Mouse (Mus musculus): Measurements from ENCODE around the gene Spg7. TPM values are rescaled to one million over a fixed set of nuclear protein-coding genes. Genes with fewer than 3 reads are reported as not detected.
A peak's percentile ranks its signal among the peaks of the same experiment; 100 is the strongest.
"Not testable (repeated sequence)": the region's sequence is repeated elsewhere in the genome, so short reads cannot be mapped to it uniquely, and the experiment has no call there.

The Spg7 gene
- polyA plus RNA-seq (2012; rRNA removed): 113 and 128 TPM in 2 replicates

GRCm38 (mm10) chr8:123062721-123063120 lies at the start of gene Spg7:
Gene Spg7, plus strand, starts transcription at chr8:123062942.
- DNase-seq (ENCODE audit: low read depth): no peak

GRCm38 (mm10) chr8:123014429-123014828 lies 48.3 kb upstream of the Spg7 start:
- DNase-seq (ENCODE audit: low read depth): no peak

GRCm38 (mm10) chr8:123015074-123015473 lies 47.7 kb upstream of the Spg7 start:
- no peak for DNase-seq (ENCODE audit: low read depth)

DNA sequence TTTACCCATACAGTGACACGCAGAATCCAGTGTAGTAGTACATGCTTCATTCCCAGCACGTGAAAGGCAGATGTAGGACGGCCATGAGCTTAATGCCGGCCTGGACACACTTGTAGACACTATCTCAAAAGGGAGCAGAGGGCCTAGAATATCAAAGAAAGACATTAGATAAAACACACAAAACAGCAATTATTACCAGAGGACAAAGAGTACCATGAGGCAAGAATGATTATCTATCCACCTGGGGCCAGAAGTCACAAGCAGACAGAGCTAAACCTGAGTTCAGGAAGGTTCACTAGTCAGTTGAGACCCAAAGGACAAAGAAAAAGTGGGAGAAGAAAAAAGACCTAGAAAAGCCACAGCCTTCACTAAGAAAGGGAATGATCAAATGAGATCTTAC lies 45.6 kb upstream of the Spg7 start:
- DNase-seq (ENCODE audit: low read depth): no peak

- no peak for DNase-seq (ENCODE audit: low read depth)
These were observed 44.1 kb upstream of the Spg7 start for GRCm38 (mm10) chr8:123018484-123019164.

GRCm38 (mm10) chr8:123020084-123020483 lies 42.7 kb upstream of the Spg7 start:
- no peak for DNase-seq (ENCODE audit: low read depth)

DNA sequence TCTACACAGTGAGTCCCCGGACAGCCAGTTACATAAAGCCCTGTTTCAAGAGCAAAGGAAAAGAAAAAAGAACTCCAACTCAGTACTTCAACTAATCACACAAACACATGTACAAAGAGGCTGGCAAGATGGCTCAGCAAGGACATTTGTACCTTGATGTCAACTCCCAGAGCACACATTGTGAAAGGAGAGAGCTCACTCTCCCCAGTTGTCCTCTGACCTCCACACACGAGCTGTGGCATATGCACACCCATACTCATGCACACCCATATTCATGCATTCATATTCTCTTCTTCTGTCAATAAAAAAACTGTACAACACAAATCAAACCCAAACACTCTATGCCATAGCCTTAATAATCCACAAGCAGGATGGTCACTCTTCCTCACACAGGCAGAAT lies 41.9 kb upstream of the Spg7 start:
- no peak for DNase-seq (ENCODE audit: low read depth)

GRCm38 (mm10) chr8:123021259-123021658 lies 41.5 kb upstream of the Spg7 start:
- DNase-seq (ENCODE audit: low read depth): peak; percentile 93

DNA sequence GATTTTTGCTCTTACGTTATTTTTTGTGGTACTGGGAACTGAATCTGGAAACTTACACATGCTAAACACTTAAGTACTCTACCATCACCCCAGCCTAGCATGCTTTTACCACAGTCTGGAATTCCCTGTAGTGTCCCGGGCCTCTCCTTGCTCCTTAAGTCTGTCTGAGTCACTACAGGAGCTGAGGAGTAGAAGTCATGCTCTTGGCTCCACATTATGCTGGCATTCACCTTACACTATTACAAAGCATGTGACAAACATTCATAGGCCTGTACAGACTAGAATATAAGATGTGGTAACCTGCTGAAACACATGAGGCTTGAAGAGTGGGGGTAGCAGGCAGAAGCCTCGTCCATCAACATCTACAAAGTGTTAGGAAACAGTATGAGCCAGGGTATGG lies 40.0 kb upstream of the Spg7 start:
- peak; percentile 97 for DNase-seq (ENCODE audit: low read depth)

DNA sequence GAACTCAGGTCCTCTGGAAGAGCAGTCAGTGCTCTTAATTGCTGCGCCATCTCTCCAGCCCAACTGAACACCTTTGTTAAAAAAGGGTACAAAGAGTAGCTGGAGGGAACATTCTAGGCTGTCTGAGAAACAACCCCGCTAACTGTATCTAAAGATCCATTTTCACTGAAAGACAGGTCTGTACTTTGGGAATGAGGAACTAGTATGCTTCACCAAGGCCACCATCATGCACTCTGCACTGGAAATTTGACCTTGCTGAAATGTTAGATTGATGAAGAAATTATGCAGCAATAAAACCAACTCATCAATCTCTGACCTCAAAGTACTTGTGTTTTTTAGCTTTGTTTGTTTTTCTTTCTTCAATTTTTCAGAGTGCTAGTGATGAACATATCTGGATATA lies 38.5 kb upstream of the Spg7 start:
- DNase-seq (ENCODE audit: low read depth): no peak

DNA sequence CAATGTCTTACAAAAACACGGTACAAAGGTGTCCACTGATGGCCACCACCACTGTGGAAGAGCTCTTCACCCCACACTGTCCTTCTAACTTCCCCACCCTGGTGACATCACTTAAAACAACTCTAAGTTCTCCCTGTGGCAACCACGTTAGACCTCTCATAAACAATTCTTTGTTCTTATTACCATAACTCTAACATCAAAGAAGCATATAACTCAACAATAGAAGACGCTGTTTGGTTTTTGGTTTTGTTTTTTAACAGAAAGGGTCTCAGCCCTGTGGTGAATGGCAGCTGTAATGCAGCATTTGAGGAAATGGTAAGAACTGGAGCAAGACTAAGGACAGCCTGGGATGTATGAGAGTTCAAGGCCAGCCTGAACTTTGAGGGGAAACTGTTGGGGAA lies 36.8 kb upstream of the Spg7 start:
- DNase-seq (ENCODE audit: low read depth): no peak

DNA sequence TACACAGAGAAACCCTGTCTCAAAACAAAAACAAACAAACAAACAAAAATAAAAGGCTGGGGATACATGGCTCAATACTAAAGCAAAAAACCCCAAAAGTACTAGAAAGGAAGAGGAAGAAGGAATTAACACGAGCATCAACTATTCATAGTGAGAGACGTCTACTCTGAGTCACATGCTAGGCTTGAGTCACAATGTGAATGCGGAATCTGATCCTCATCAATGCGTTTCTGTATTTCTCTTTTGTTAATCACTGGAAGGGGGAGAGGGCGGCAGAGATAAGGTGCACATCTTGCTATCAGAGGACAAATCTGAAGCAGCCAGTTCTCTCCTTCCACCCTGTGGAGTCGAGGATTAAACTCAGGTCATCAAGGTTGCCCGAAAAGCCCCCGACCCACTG lies 35.0 kb upstream of the Spg7 start:
- DNase-seq (ENCODE audit: low read depth): no peak

- DNase-seq (ENCODE audit: low read depth): not testable (repeated sequence)
These were observed 32.7 kb upstream of the Spg7 start for GRCm38 (mm10) chr8:123030091-123030490.

DNA sequence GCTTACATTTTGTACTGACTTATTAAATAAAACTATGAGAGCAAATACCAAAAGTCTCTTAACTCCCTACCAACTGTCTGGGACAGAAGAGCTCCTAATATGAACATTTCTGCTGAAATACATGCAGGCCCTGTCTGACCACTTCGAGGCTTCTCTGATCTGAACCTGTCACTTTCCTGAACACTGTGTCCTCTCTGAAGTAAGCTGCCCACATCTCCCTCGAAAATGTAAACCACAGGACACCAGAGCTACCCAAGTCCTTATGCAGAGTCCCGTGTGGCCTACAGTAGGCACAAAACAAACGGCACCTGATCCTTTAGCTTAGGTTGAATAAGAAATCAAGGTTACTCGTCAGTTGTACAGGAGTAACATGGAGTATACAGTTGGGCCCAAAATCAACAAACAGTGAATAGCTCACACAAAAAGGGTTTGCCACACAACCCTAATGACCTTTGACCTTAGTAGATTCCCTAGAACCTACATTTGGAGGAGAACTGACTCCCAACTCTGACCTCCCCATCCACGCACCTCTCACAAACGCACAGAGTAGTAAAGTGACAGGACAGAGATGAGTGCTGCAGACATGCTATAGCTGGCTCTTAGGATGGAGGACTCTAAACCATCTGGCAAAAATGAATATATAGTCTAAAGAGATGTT lies 31.3 kb upstream of the Spg7 start:
- DNase-seq (ENCODE audit: low read depth): no peak

DNA sequence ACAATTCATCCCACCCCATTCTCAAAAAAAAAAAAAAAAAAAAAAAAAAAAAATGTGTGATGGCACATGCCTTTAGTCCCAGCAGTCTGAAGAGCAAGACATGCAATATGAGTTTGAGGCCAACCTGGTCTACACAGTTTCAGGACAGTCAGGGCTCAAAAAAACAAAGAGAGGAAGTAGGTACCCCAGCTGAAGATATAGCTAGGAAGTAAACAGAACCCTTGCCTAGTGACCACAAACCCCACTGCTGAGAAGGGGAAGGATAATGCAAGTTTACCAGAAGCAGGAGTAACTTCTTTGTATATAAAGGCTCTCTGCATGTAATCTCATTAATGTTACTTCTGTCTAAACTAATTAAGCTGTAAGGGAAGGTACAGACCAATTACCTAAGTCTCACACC lies 30.0 kb upstream of the Spg7 start:
- no peak for DNase-seq (ENCODE audit: low read depth)

GRCm38 (mm10) chr8:123033431-123033830 lies 29.3 kb upstream of the Spg7 start:
- no peak for DNase-seq (ENCODE audit: low read depth)

DNA sequence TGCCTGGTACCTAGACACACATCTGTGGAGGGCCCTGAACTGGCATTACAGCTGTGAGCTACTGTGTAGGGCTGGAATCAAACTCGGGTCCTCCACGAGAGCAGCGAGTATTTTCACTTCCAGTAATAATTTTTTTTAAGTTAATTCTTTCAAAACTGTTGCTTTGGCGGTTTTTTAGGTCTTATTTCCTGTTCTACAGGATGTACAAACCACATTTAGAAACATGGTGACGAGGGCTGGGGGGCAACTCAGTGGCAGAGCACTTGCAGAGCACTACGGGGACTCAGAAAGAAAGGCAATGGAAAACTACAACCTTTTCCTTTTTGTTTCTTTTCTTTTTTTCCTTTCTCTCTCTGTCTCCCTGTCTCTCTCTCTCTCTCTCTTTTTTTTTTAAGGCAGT lies 28.6 kb upstream of the Spg7 start:
- no peak for DNase-seq (ENCODE audit: low read depth)

GRCm38 (mm10) chr8:123036956-123037355 lies 25.8 kb upstream of the Spg7 start:
- DNase-seq (ENCODE audit: low read depth): no peak

GRCm38 (mm10) chr8:123037487-123037886 lies 25.3 kb upstream of the Spg7 start:
- no peak for DNase-seq (ENCODE audit: low read depth)

GRCm38 (mm10) chr8:123038351-123038750 lies 24.4 kb upstream of the Spg7 start:
- no peak for DNase-seq (ENCODE audit: low read depth)

DNA sequence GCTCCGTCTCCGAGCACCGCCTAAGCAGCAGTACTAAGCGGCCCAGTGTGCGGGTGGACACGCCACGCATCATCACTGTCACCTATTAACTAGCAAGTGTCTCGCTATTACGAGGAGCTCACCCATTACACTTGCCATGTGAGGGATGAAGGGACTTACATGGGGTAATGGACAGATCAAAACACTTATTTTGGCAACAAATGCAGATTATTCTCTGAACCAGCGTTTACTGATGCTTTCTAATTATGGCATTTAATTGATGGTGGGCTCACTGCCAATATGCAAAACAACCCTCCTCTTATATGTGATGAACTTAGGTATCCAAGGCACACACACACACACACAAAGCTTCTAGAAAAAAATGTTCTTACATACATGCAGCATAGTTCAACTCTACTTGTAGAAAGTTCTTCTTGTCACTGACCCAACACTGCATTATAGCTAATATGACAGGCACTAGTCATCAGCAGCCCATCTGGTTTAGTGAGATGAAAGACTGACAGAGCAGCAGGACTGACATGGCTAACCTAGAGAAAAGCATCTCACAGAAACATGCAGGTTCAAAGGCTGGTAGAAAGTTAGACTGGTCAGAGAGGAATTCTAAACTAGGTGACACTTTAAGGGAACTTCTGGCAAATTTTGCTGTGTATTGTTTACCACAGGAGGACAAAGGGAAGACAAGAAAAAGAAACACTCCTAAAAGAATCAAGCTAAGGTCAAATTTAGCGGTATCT lies 23.2 kb upstream of the Spg7 start:
- DNase-seq (ENCODE audit: low read depth): no peak

GRCm38 (mm10) chr8:123040110-123040650 lies 22.6 kb upstream of the Spg7 start:
- no peak for DNase-seq (ENCODE audit: low read depth)
